ENCODE assay signal across 23 mouse cellular contexts in genomic region chr5:119356051-119356450, GRCm38 (mm10).
"Had no signal": no experiment of that assay in that cellular context is flagged by ENCODE, and none has a peak within 500 bp of the region (broad histone marks: within the 10 kb centered on the region; RNA-seq: fewer than 3 reads in every experiment).

No protein-coding gene starts in this region.

- ATAC-seq: forebrain, embryonic 15.5 days; hindbrain, embryonic 16.5 days; inflammation-experienced regulatory T-cells, adult 6 months; intestine, embryonic 15.5 days; intestine, postnatal 0 days; liver, embryonic 12.5 days had no signal

- H3K27me3 ChIP-seq: forebrain, embryonic 15.5 days; heart, embryonic 12.5 days; hindbrain, embryonic 12.5 days; intestine, embryonic 15.5 days; liver, embryonic 12.5 days had no signal

- H3K4me2 ChIP-seq: forebrain, embryonic 15.5 days; heart, embryonic 12.5 days; hindbrain, embryonic 12.5 days; hindbrain, embryonic 14.5 days; intestine, embryonic 15.5 days; limb, embryonic 13.5 days; limb, embryonic 15.5 days; liver, embryonic 12.5 days had no signal

- H3K27ac ChIP-seq: forebrain, embryonic 15.5 days; gastrocnemius, adult 2 months; heart, embryonic 10.5 days; hindbrain, embryonic 10.5 days; hindbrain, embryonic 12.5 days; hindbrain, embryonic 14.5 days; intestine, embryonic 15.5 days; limb, embryonic 13.5 days; limb, embryonic 15.5 days; liver, embryonic 12.5 days; liver, embryonic 14.5 days had no signal

- H3K4me3 ChIP-seq: forebrain, embryonic 15.5 days; gastrocnemius, adult 2 months; heart, embryonic 10.5 days; heart, embryonic 12.5 days; hindbrain, embryonic 10.5 days; hindbrain, embryonic 12.5 days; intestine, embryonic 15.5 days; limb, embryonic 13.5 days; limb, embryonic 15.5 days; liver, embryonic 12.5 days had no signal

- H3K4me1 ChIP-seq: forebrain, embryonic 15.5 days; hindbrain, embryonic 10.5 days; hindbrain, embryonic 12.5 days; limb, embryonic 13.5 days; liver, embryonic 12.5 days had no signal

- H3K36me3 ChIP-seq: forebrain, embryonic 15.5 days; heart, embryonic 10.5 days; heart, embryonic 12.5 days; hindbrain, embryonic 10.5 days; hindbrain, embryonic 12.5 days; intestine, embryonic 15.5 days; limb, embryonic 13.5 days; limb, embryonic 15.5 days; liver, embryonic 12.5 days had no signal

- H3K9me3 ChIP-seq: forebrain, embryonic 15.5 days; heart, embryonic 10.5 days; heart, embryonic 12.5 days; hindbrain, embryonic 10.5 days; hindbrain, embryonic 12.5 days; intestine, embryonic 15.5 days; limb, embryonic 13.5 days; limb, embryonic 15.5 days; liver, embryonic 12.5 days had no signal

- H3K9ac ChIP-seq: forebrain, embryonic 15.5 days; heart, embryonic 12.5 days; hindbrain, embryonic 12.5 days; hindbrain, embryonic 14.5 days; intestine, embryonic 15.5 days; limb, embryonic 13.5 days; limb, embryonic 15.5 days; liver, embryonic 12.5 days; liver, embryonic 14.5 days had no signal

- DNase-seq: gastrocnemius, adult 2 months; gastrocnemius, postnatal 10 days; gastrocnemius, postnatal 25 days; heart, postnatal 10 days; heart, postnatal 4 days; layer of hippocampus, adult 9-11 months; layer of hippocampus, postnatal 36 days; left cerebral cortex, postnatal 4 days; lung, adult 18-20 months had no signal
